Mouse (Mus musculus): Measurements from ENCODE around the gene Ankfn1. TPM values are rescaled to one million over a fixed set of nuclear protein-coding genes. Genes with fewer than 3 reads are reported as not detected.

The Ankfn1 gene
- total RNA-seq, 2 experiments from 2014 or later, result not detected

- ATAC-seq (ENCODE audit: poor library complexity, severe bottlenecking), result no peak
These were observed 191.1 kb downstream of the Ankfn1 start for GRCm38 (mm10) chr11:89586341-89586740.

GRCm38 (mm10) chr11:89579826-89580225 lies 197.6 kb downstream of the Ankfn1 start:
- no peak for ATAC-seq (ENCODE audit: poor library complexity, severe bottlenecking)

- ATAC-seq (ENCODE audit: poor library complexity, severe bottlenecking), result no peak
These were observed 198.3 kb downstream of the Ankfn1 start for GRCm38 (mm10) chr11:89579111-89579510.

GRCm38 (mm10) chr11:89574269-89574838 lies 203.1 kb downstream of the Ankfn1 start:
- no peak for ATAC-seq (ENCODE audit: poor library complexity, severe bottlenecking)

GRCm38 (mm10) chr11:89569391-89570145 lies 207.9 kb downstream of the Ankfn1 start:
- ATAC-seq (ENCODE audit: poor library complexity, severe bottlenecking), result no peak

GRCm38 (mm10) chr11:89568246-89568645 lies 209.2 kb downstream of the Ankfn1 start:
- ATAC-seq (ENCODE audit: poor library complexity, severe bottlenecking), result no peak

- no peak for ATAC-seq (ENCODE audit: poor library complexity, severe bottlenecking)
These were observed 226.0 kb downstream of the Ankfn1 start for GRCm38 (mm10) chr11:89551441-89551840.

GRCm38 (mm10) chr11:89550921-89551320 lies 226.5 kb downstream of the Ankfn1 start:
- ATAC-seq (ENCODE audit: poor library complexity, severe bottlenecking), result no peak

GRCm38 (mm10) chr11:89548786-89549185 lies 228.7 kb downstream of the Ankfn1 start:
- ATAC-seq (ENCODE audit: poor library complexity, severe bottlenecking), result no peak

GRCm38 (mm10) chr11:89546164-89546563 lies 231.3 kb downstream of the Ankfn1 start:
- no peak for ATAC-seq (ENCODE audit: poor library complexity, severe bottlenecking)

- ATAC-seq (ENCODE audit: poor library complexity, severe bottlenecking), result no peak
These were observed 232.3 kb downstream of the Ankfn1 start for GRCm38 (mm10) chr11:89544856-89545817.

- ATAC-seq (ENCODE audit: poor library complexity, severe bottlenecking), result no peak
These were observed 239.1 kb downstream of the Ankfn1 start for GRCm38 (mm10) chr11:89538376-89538775.

- no peak for ATAC-seq (ENCODE audit: poor library complexity, severe bottlenecking)
These were observed 249.5 kb downstream of the Ankfn1 start for GRCm38 (mm10) chr11:89527800-89528430.

GRCm38 (mm10) chr11:89515501-89515901 lies 262.0 kb downstream of the Ankfn1 start:
- ATAC-seq (ENCODE audit: poor library complexity, severe bottlenecking), result no peak

GRCm38 (mm10) chr11:89508675-89509324 lies 268.7 kb downstream of the Ankfn1 start:
- no peak for ATAC-seq (ENCODE audit: poor library complexity, severe bottlenecking)

- no peak for ATAC-seq (ENCODE audit: poor library complexity, severe bottlenecking)
These were observed 270.7 kb downstream of the Ankfn1 start for GRCm38 (mm10) chr11:89506595-89507245.

- ATAC-seq (ENCODE audit: poor library complexity, severe bottlenecking), result no peak
These were observed 272.4 kb downstream of the Ankfn1 start for GRCm38 (mm10) chr11:89505046-89505445.

GRCm38 (mm10) chr11:89501796-89502195 lies 275.7 kb downstream of the Ankfn1 start:
- ATAC-seq (ENCODE audit: poor library complexity, severe bottlenecking), result no peak

- ATAC-seq (ENCODE audit: poor library complexity, severe bottlenecking), result no peak
These were observed 276.5 kb downstream of the Ankfn1 start for GRCm38 (mm10) chr11:89500961-89501360.

GRCm38 (mm10) chr11:89481084-89481483 lies 296.4 kb downstream of the Ankfn1 start:
- ATAC-seq (ENCODE audit: poor library complexity, severe bottlenecking), result no peak

Measured in megakaryocyte, adult 5-6 weeks (primary cell).